Mouse (Mus musculus): ENCODE data around the gene Atp7a. TPM values are rescaled to one million over a fixed set of nuclear protein-coding genes. Genes with fewer than 3 reads are reported as not detected.

The Atp7a gene
- polyA plus RNA-seq (2012; rRNA removed): 1.6 and 2.3 TPM in 2 replicates
- polyA plus RNA-seq (2014; fragmentation: Nextera tagmentation; extraction: Ambion mirVana): 7.5 and 7.8 TPM in 2 replicates

GRCm38 (mm10) chrX:106026418-106027342, at the start of gene Atp7a:
Gene Atp7a, plus strand, starts transcription at chrX:106027276.
- peak; percentile 85 to 87 (median 86) for DNase-seq (ENCODE audit: low read depth in 3 of 3, low spot score in 3 of 3)
- no peak within 1 kb of the TSS for H3K27ac ChIP-seq
- H3K4me3 ChIP-seq (ENCODE audit: insufficient read depth in 1 of 2, low read depth in 2 of 2, low read length in 2 of 2): peak within 1 kb of the TSS; percentile 64 to 86
- peaks cover 4% of the 10 kb centered on the region; the same call in 1 of the 2 replicates for H3K36me3 ChIP-seq (replicated peaks; ENCODE audit: control insufficient read depth, insufficient read depth, low read depth)
- H3K9me3 ChIP-seq (ENCODE audit: control insufficient read depth, low read length): no peaks in the 10 kb centered on the region
- H3K4me1 ChIP-seq (replicated peaks; ENCODE audit: control insufficient read depth in 2 of 2, insufficient read depth in 2 of 2, low read length in 1 of 2): no peaks in the 10 kb centered on the region
- no peaks in the 10 kb centered on the region for H3K27me3 ChIP-seq (ENCODE audit: control insufficient read depth, insufficient read depth, low read length)
- WGBS (ENCODE audit: insufficient replicate concordance): 12% methylated on average over 36 of the region's 36 CpGs
- ATAC-seq (ENCODE audit: insufficient read depth): peak; percentile 99
- TF ChIP-seq CTCF (IDR thresholded peaks at IDR 0.05; ENCODE audit: low read depth) (peak; percentile 93), EP300 (IDR thresholded peaks at IDR 0.05; ENCODE audit: low read depth) (peak; percentile 30; the same call in 1 of the 2 replicates)
- peak within 1 kb of the TSS; percentile 70 for H3K9ac ChIP-seq (replicated peaks)
- H3K4me2 ChIP-seq (ENCODE audit: low read depth): peak within 1 kb of the TSS; percentile 72

GRCm38 (mm10) chrX:106001605-106002004, 25.5 kb upstream of the Atp7a start:
- H3K9ac ChIP-seq (replicated peaks): no peak overlapping the region
- no peak overlapping the region for H3K4me3 ChIP-seq (ENCODE audit: insufficient read depth in 1 of 2, low read depth in 2 of 2, low read length in 2 of 2)
- ATAC-seq (ENCODE audit: insufficient read depth) (no peak), DNase-seq (ENCODE audit: low read depth in 3 of 3, low spot score in 3 of 3) (no peak)
- no peak overlapping the region for H3K27ac ChIP-seq
- TF ChIP-seq EP300 (IDR thresholded peaks at IDR 0.05; ENCODE audit: low read depth) (no peak), CTCF (IDR thresholded peaks at IDR 0.05; ENCODE audit: low read depth) (no peak)
- H3K4me2 ChIP-seq (ENCODE audit: low read depth): no peak overlapping the region
- no peaks in the 10 kb centered on the region for H3K36me3 ChIP-seq (replicated peaks; ENCODE audit: control insufficient read depth, insufficient read depth, low read depth)
- 0 out of 4 replicates have a peak, but pooled peaks cover 0 to 2% of the 10 kb centered on the region in 2 experiments for H3K4me1 ChIP-seq (replicated peaks; ENCODE audit: control insufficient read depth in 2 of 2, insufficient read depth in 2 of 2, low read length in 1 of 2)
- no peaks in the 10 kb centered on the region for H3K27me3 ChIP-seq (ENCODE audit: control insufficient read depth, insufficient read depth, low read length)
- 43% methylated on average over 1 of the region's 1 CpGs for WGBS (ENCODE audit: insufficient replicate concordance)
- no peaks in the 10 kb centered on the region for H3K9me3 ChIP-seq (ENCODE audit: control insufficient read depth, low read length)

- Histone ChIP-seq H3K4me2 (ENCODE audit: low read depth) (peak overlapping the region; percentile 68), H3K36me3 (replicated peaks; ENCODE audit: control insufficient read depth, insufficient read depth, low read depth) (no peaks in the 10 kb centered on the region), H3K27ac (no peak overlapping the region; the same call in 1 of the 2 replicates), H3K9ac (replicated peaks) (peak overlapping the region; percentile 81), H3K4me3 (ENCODE audit: insufficient read depth in 1 of 2, low read depth in 2 of 2, low read length in 2 of 2) (peak overlapping the region; percentile 77 to 83), H3K9me3 (ENCODE audit: control insufficient read depth, low read length) (no peaks in the 10 kb centered on the region), H3K27me3 (ENCODE audit: control insufficient read depth, insufficient read depth, low read length) (no peaks in the 10 kb centered on the region), H3K4me1 (replicated peaks; ENCODE audit: control insufficient read depth in 2 of 2, insufficient read depth in 2 of 2, low read length in 1 of 2) (peaks cover 0 to 16% of the 10 kb centered on the region in 2 experiments; a peak in 2 of 4 replicates)
- ATAC-seq (ENCODE audit: insufficient read depth) (no peak), DNase-seq (ENCODE audit: low read depth in 3 of 3, low spot score in 3 of 3) (no peak)
- TF ChIP-seq CTCF (IDR thresholded peaks at IDR 0.05; ENCODE audit: low read depth): no peak
- TF ChIP-seq EP300 (IDR thresholded peaks at IDR 0.05; ENCODE audit: low read depth): no peak
- 8% methylated on average over 3 of the region's 3 CpGs for WGBS (ENCODE audit: insufficient replicate concordance)
These were observed 16.3 kb upstream of the Atp7a start for GRCm38 (mm10) chrX:106010762-106011161.

- DNase-seq (ENCODE audit: low read depth in 3 of 3, low spot score in 3 of 3) (peak; percentile 82 to 86 (median 84)), ATAC-seq (ENCODE audit: insufficient read depth) (peak; percentile 96)
- no peaks in the 10 kb centered on the region for H3K36me3 ChIP-seq (replicated peaks; ENCODE audit: control insufficient read depth, insufficient read depth, low read depth)
- TF ChIP-seq EP300 (IDR thresholded peaks at IDR 0.05; ENCODE audit: low read depth) (no peak), CTCF (IDR thresholded peaks at IDR 0.05; ENCODE audit: low read depth) (no peak)
- H3K9ac ChIP-seq (replicated peaks): peak within 1 kb of the TSS; percentile 81
- no peaks in the 10 kb centered on the region for H3K9me3 ChIP-seq (ENCODE audit: control insufficient read depth, low read length)
- H3K27me3 ChIP-seq (ENCODE audit: control insufficient read depth, insufficient read depth, low read length): no peaks in the 10 kb centered on the region
- H3K4me3 ChIP-seq (ENCODE audit: insufficient read depth in 1 of 2, low read depth in 2 of 2, low read length in 2 of 2): peak within 1 kb of the TSS; percentile 77 to 83
- WGBS (ENCODE audit: insufficient replicate concordance): 19% methylated on average over 45 of the region's 45 CpGs
- peak within 1 kb of the TSS; percentile 73 for H3K4me2 ChIP-seq (ENCODE audit: low read depth)
- peak within 1 kb of the TSS; percentile 87 for H3K27ac ChIP-seq
- peaks cover 0 to 14% of the 10 kb centered on the region in 2 experiments; a peak in 2 of 4 replicates for H3K4me1 ChIP-seq (replicated peaks; ENCODE audit: control insufficient read depth in 2 of 2, insufficient read depth in 2 of 2, low read length in 1 of 2)
These were observed 15.5 kb upstream of the Atp7a start, which contains the start of gene Magt1 for GRCm38 (mm10) chrX:106011465-106012159. Gene Magt1, minus strand, starts transcription at chrX:106011906.
